Mouse (Mus musculus) midbrain, embryonic 11.5 days (tissue): ENCODE results near the gene Zscan22. TPM values are rescaled to one million over a fixed set of nuclear protein-coding genes. Genes with fewer than 3 reads are reported as not detected.
"Not testable (repeated sequence)": the region's sequence is repeated elsewhere in the genome, so short reads cannot be mapped to it uniquely, and the experiment has no call there.

ENCODE experiments used
- ATAC-seq: fragments of 200-750 bp; cut with Nextera tagmentation; 2 replicates; pipeline ENCODE4 v1.8.0; 2017; ENCODE audit warnings: moderate TSS enrichment, moderate library complexity; ENCODE audit not compliant: low FRiP score
- DNase-seq: peaks from one replicate; pipeline ENCODE4 v3.0.0; 2015; ENCODE audit warnings: low spot score; ENCODE audit errors: missing footprints
- H3K27ac ChIP-seq: fragments of 300-500 bp; sonication (generic); 2 replicates; pipeline ENCODE4 v1.5.1; 2014; ENCODE audit warnings: low read depth, low read length
- H3K27me3 ChIP-seq: fragments of 300-500 bp; sonication (generic); 2 replicates; pipeline ENCODE4 v1.6.1; 2014; ENCODE audit warnings: mild to moderate bottlenecking, low read length, moderate library complexity, mixed read lengths; ENCODE audit not compliant: control insufficient read depth, insufficient read depth
- H3K36me3 ChIP-seq: fragments of 300-500 bp; sonication (generic); 2 replicates; pipeline ENCODE4 v1.6.1; 2014; ENCODE audit warnings: mild to moderate bottlenecking, low read length, moderate library complexity, mixed read lengths; ENCODE audit not compliant: control insufficient read depth, insufficient read depth
- H3K4me1 ChIP-seq: fragments of 300-500 bp; sonication (generic); 2 replicates; pipeline ENCODE4 v1.6.1; 2014; ENCODE audit warnings: low read length; ENCODE audit not compliant: control insufficient read depth, insufficient read depth
- H3K4me2 ChIP-seq: fragments of 300-500 bp; sonication (generic); 2 replicates; pipeline ENCODE4 v1.6.1; 2014; ENCODE audit warnings: mild to moderate bottlenecking, moderate library complexity
- H3K4me3 ChIP-seq: fragments of 300-500 bp; sonication (generic); 2 replicates; pipeline ENCODE4 v1.5.1; 2014; ENCODE audit warnings: low read depth, low read length
- H3K9ac ChIP-seq: fragments of 300-500 bp; sonication (generic); 2 replicates; pipeline ENCODE4 v1.6.1; 2014; ENCODE audit warnings: low read length
- H3K9me3 ChIP-seq: fragments of 300-500 bp; sonication (generic); 2 replicates; pipeline ENCODE4 v1.6.1; 2016; ENCODE audit warnings: low read length; ENCODE audit not compliant: control insufficient read depth
- WGBS: fragments of 180-500 bp; shearing (Covaris S2); extraction: QIAGEN DNeasy Blood & Tissue Kit; methylation state at CpG from one replicate; pipeline ENCODE4 v1.1.7; 2014; 5-methylcytosine and 5-hydroxymethylcytosine counted together
- polyA plus RNA-seq: library from polyadenylated mRNA; unstranded; fragments of >200 nt; fragmentation: Nextera tagmentation; extraction: Ambion mirVana; gene quantifications from 2 replicates; pipeline ENCODE4 v1.2.1, GENCODE M21; 2014

The Zscan22 gene
- polyA plus RNA-seq, 1 experiment from 2014 or later: 19.6 TPM

GRCm38 (mm10) chr7:12891334-12891733 is 6.3 kb upstream of the Zscan22 start:
- H3K9ac ChIP-seq: no peak overlapping the region
- WGBS: 77% methylated on average over 1 of the region's 1 CpGs
- no peak for ATAC-seq

GRCm38 (mm10) chr7:12901517-12901916 is 3.9 kb downstream of the Zscan22 start:
- WGBS: 92% methylated on average over 5 of the region's 5 CpGs
- peaks cover 9% of the 10 kb centered on the region for H3K36me3 ChIP-seq
- ATAC-seq: no peak

More at GRCm38 (mm10) chr7:12891334-12891733, 6.3 kb upstream of the Zscan22 start:
- Histone ChIP-seq H3K36me3 (peaks cover 20% of the 10 kb centered on the region; the same call in 1 of the 2 replicates), H3K4me2 (no peak overlapping the region), H3K4me1 (no peaks in the 10 kb centered on the region), H3K27me3 (no peaks in the 10 kb centered on the region), H3K27ac (no peak overlapping the region), H3K4me3 (no peak overlapping the region), H3K9me3 (no peaks in the 10 kb centered on the region)
- no peak for DNase-seq

DNA sequence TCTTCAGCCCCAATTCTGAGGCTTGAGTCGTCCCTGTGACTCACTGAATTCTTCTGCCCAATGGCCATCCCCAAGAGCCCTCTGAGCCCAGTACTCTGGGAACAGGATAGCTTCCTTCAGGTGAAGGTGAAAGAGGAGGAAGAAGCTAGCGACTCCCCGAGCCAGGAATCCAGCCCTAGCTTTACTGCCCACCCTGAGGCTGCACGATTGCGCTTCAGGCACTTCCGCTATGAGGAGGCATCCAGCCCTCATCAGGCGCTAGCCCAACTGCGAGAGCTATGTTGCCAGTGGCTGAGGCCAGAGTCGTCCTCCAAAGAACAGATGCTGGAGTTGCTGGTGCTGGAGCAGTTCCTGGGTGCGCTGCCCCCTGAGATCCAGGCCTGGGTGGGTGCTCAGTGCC is 6.0 kb downstream of the Zscan22 start:
- Histone ChIP-seq H3K27ac (no peak overlapping the region), H3K9me3 (no peaks in the 10 kb centered on the region), H3K9ac (no peak overlapping the region), H3K4me3 (no peak overlapping the region), H3K4me2 (no peak overlapping the region), H3K27me3 (no peaks in the 10 kb centered on the region), H3K4me1 (no peaks in the 10 kb centered on the region), H3K36me3 (peaks cover 15% of the 10 kb centered on the region)
- no peak for ATAC-seq
- no peak for DNase-seq
- WGBS: 60% methylated on average over 10 of the region's 10 CpGs

More at GRCm38 (mm10) chr7:12901517-12901916, 3.9 kb downstream of the Zscan22 start:
- Histone ChIP-seq H3K9ac (no peak overlapping the region), H3K27me3 (no peaks in the 10 kb centered on the region), H3K4me2 (no peak overlapping the region), H3K27ac (no peak overlapping the region), H3K4me3 (no peak overlapping the region), H3K9me3 (no peaks in the 10 kb centered on the region), H3K4me1 (no peaks in the 10 kb centered on the region)
- no peak for DNase-seq

DNA sequence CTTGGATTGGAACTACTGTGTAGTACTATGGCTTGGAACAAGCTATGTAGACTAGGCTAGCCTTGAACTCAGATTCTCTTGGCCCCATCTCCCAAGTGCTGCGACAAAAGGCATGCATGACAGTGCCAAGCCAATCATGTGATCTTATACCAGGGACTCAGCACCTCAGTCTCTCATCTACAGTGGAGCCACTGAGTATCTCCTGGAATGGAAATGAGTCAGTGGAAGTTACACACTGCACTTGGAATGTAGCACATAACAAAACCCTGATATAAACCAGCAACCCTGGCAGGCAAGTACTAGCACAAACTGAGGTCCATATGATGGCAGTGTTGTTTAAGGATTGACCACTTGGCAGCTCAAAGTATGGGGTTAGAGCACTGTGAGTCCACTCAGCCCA is 7.5 kb downstream of the Zscan22 start:
- Histone ChIP-seq H3K36me3 (peaks cover 15% of the 10 kb centered on the region), H3K9me3 (no peaks in the 10 kb centered on the region), H3K27ac (no peak overlapping the region), H3K4me2 (no peak overlapping the region), H3K9ac (no peak overlapping the region), H3K27me3 (no peaks in the 10 kb centered on the region), H3K4me1 (no peaks in the 10 kb centered on the region; the same call in 1 of the 2 replicates), H3K4me3 (no peak overlapping the region)
- ATAC-seq (no peak), DNase-seq (no peak)
- 94% methylated on average over 1 of the region's 1 CpGs for WGBS

DNA sequence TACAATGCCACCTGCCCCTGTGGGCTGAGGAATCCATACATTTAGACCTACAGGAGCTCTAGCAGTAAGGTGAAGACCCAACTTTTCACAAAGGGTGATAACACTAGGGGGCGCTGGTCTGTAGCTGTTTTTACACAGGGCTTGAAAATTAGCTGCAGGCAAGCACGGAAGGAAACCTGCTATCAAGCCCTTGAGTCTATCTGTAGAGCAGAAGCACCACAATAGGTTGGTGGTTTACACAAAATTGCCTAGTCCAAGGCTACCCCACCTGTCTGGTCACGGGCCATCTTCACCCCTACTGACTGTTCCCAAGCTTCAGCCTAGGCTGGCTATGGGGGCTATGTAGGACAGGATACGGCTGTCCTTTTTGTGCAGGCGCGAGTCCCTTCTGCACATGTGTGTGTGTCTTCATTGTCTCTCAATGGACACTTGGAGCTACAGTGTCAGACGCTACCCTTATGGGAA is 11.9 kb downstream of the Zscan22 start:
- H3K9me3 ChIP-seq: no peaks in the 10 kb centered on the region
- H3K36me3 ChIP-seq: peaks cover 13% of the 10 kb centered on the region
- H3K4me2 ChIP-seq: peak overlapping the region; percentile 47
- peak overlapping the region; percentile 62; the same call in 1 of the 2 replicates for H3K9ac ChIP-seq
- H3K27ac ChIP-seq: no peak overlapping the region
- ATAC-seq (peak; percentile 43), DNase-seq (peak; percentile 93)
- no peaks in the 10 kb centered on the region for H3K27me3 ChIP-seq
- 38% methylated on average over 7 of the region's 7 CpGs for WGBS
- no peak overlapping the region for H3K4me3 ChIP-seq
- H3K4me1 ChIP-seq: no peaks in the 10 kb centered on the region; the same call in 1 of the 2 replicates

- Histone ChIP-seq H3K4me1 (no peaks in the 10 kb centered on the region; the same call in 1 of the 2 replicates), H3K9me3 (no peaks in the 10 kb centered on the region), H3K27me3 (no peaks in the 10 kb centered on the region), H3K4me2 (peak overlapping the region; percentile 47), H3K36me3 (peaks cover 11% of the 10 kb centered on the region), H3K4me3 (peak overlapping the region; percentile 36), H3K9ac (peak overlapping the region; percentile 62), H3K27ac (peak overlapping the region; percentile 21; the same call in 1 of the 2 replicates)
- ATAC-seq (peak; percentile 80), DNase-seq (peak; percentile 96)
- 6% methylated on average over 19 of the region's 19 CpGs for WGBS
Observed at GRCm38 (mm10) chr7:12910181-12910668, 12.6 kb downstream of the Zscan22 start.

GRCm38 (mm10) chr7:12913556-12913955 is 15.9 kb downstream of the Zscan22 start:
- no peaks in the 10 kb centered on the region for H3K27me3 ChIP-seq
- no peak overlapping the region for H3K27ac ChIP-seq
- no peak for DNase-seq
- no peak overlapping the region for H3K4me2 ChIP-seq
- ATAC-seq: no peak
- H3K4me3 ChIP-seq: no peak overlapping the region
- no peaks in the 10 kb centered on the region; the same call in 1 of the 2 replicates for H3K4me1 ChIP-seq
- H3K9ac ChIP-seq: no peak overlapping the region
- H3K36me3 ChIP-seq: no peaks in the 10 kb centered on the region
- H3K9me3 ChIP-seq: no peaks in the 10 kb centered on the region

GRCm38 (mm10) chr7:12920495-12920894 is 22.9 kb downstream of the Zscan22 start:
- H3K4me3 ChIP-seq, H3K27ac ChIP-seq, ATAC-seq, H3K9me3 ChIP-seq, DNase-seq, H3K4me1 ChIP-seq, H3K4me2 ChIP-seq, H3K9ac ChIP-seq, H3K27me3 ChIP-seq: not testable (repeated sequence)
- WGBS: 84% methylated on average over 7 of the region's 8 CpGs
- peaks cover 15% of the 10 kb centered on the region for H3K36me3 ChIP-seq

DNA sequence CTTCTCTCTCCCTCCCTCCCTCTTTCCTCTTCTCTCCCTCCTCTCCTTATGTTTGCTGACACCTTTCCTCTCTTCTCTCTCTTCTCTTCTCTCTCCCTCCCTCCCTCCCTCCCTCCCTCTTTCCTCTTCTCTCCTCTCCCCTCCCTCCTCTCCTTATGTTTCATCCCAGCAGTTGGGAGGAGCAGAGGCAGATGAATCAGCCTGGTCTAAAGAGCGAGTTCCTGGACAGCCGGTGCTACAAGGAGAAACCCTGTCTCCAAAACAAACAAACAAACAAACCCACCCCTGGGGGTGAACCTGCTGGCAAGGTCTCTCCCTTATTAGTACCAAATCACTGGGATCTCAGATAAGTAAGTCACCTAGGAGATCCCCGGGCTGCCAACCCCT is 23.7 kb downstream of the Zscan22 start:
- Histone ChIP-seq H3K27ac (peak overlapping the region; percentile 89), H3K27me3 (no peaks in the 10 kb centered on the region), H3K4me1 (peaks cover 9% of the 10 kb centered on the region), H3K9me3 (no peaks in the 10 kb centered on the region), H3K9ac (peak overlapping the region; percentile 92), H3K36me3 (peaks cover 19% of the 10 kb centered on the region), H3K4me3 (peak overlapping the region; percentile 92), H3K4me2 (peak overlapping the region; percentile 91)
- ATAC-seq (no peak), DNase-seq (no peak)
- 2% methylated on average over 3 of the region's 3 CpGs for WGBS
